Mouse (Mus musculus) MEL (cell line): Measurements from ENCODE around the gene Ccdc175. TPM values are rescaled to one million over a fixed set of nuclear protein-coding genes. Genes with fewer than 3 reads are reported as not detected.

Experiments
- DNase-seq: peaks from one replicate; pipeline ENCODE4 v3.0.0; 2011; ENCODE audit warnings: low read depth, low spot score
- H3K27ac ChIP-seq: 2 replicates; pipeline ENCODE4 v1.5.1; 2012; ENCODE audit warnings: low read depth, mild to moderate bottlenecking, control low read depth, low read length, moderate library complexity; ENCODE audit not compliant: control insufficient read depth
- H3K27me3 ChIP-seq, 2 experiments: fragments of 150-350 bp in 1 of 2; sonication (generic) in 1 of 2; 2 replicates each; pipeline ENCODE4 v1.6.1; 2012; ENCODE audit warnings: low read length in 2 of 2, mild to moderate bottlenecking in 2 of 2, improper control_type of control experiment in 1 of 2, moderate library complexity in 1 of 2; ENCODE audit not compliant: insufficient read depth in 2 of 2, control insufficient read depth in 1 of 2
- H3K36me3 ChIP-seq, 2 experiments: 2 replicates each; pipeline ENCODE4 v1.6.1; 2012 to 2014; ENCODE audit warnings: low read length in 2 of 2, improper control_type of control experiment in 1 of 2, inconsistent platforms in 1 of 2, mild to moderate bottlenecking in 1 of 2; ENCODE audit not compliant: insufficient read depth in 2 of 2, control insufficient read depth in 1 of 2
- H3K4me1 ChIP-seq, 2 experiments: fragments of 150-350 bp in 1 of 2; sonication (generic) in 1 of 2; 2 replicates each; pipeline ENCODE4 v1.6.1; 2012; ENCODE audit warnings: low read length in 2 of 2, improper control_type of control experiment in 1 of 2, mild to moderate bottlenecking in 1 of 2; ENCODE audit not compliant: insufficient read depth in 2 of 2, control insufficient read depth in 1 of 2
- H3K4me3 ChIP-seq, 2 experiments: fragments of 150-350 bp in 1 of 2; sonication (generic) in 1 of 2; 2 replicates each; pipeline ENCODE4 v1.5.1; 2012; ENCODE audit warnings: low read depth in 2 of 2, low read length in 2 of 2, mild to moderate bottlenecking in 2 of 2, moderate library complexity in 2 of 2, control low read depth in 1 of 2, improper control_type of control experiment in 1 of 2; ENCODE audit not compliant: control insufficient read depth in 1 of 2, insufficient read depth in 1 of 2
- H3K79me2 ChIP-seq: 2 replicates; pipeline ENCODE4 v1.6.1; 2012; ENCODE audit warnings: mild to moderate bottlenecking, low read length, moderate library complexity; ENCODE audit not compliant: control insufficient read depth, poor library complexity, insufficient read depth
- H3K9ac ChIP-seq: 2 replicates; pipeline ENCODE4 v1.6.1; 2012; ENCODE audit warnings: low read depth, mild to moderate bottlenecking, control low read depth, low read length, moderate library complexity; ENCODE audit not compliant: control insufficient read depth, poor library complexity, severe bottlenecking
- H3K9me3 ChIP-seq: fragments of 150-350 bp; sonication (generic); replicated peaks from 2 replicates; pipeline ENCODE4 v1.6.1; 2012; ENCODE audit warnings: mild to moderate bottlenecking, low read length, improper control_type of control experiment, moderate library complexity; ENCODE audit not compliant: insufficient read depth
- BHLHE40 ChIP-seq: IDR thresholded peaks from 2 replicates; pipeline ENCODE4 v1.6.1; 2012; ENCODE audit warnings: low read depth, mild to moderate bottlenecking, inconsistent platforms, low read length, improper control_type of control experiment, borderline replicate concordance
- CHD1 ChIP-seq: IDR thresholded peaks from 2 replicates; pipeline ENCODE4 v1.6.1; 2012; ENCODE audit warnings: low read depth, mild to moderate bottlenecking, inconsistent platforms, low read length, improper control_type of control experiment
- CTCF ChIP-seq, 3 experiments: IDR thresholded peaks in 2 of 3; conservative IDR thresholded peaks in 1 of 3; 2 replicates each; pipeline ENCODE4 v1.5.1; 2011 to 2012; ENCODE audit warnings: low read length in 3 of 3, low read depth in 2 of 3, mild to moderate bottlenecking in 2 of 3, improper control_type of control experiment in 1 of 3, inconsistent platforms in 1 of 3, mixed read lengths in 1 of 3, moderate library complexity in 1 of 3; ENCODE audit not compliant: control insufficient read depth in 1 of 3, insufficient read depth in 1 of 3, poor library complexity in 1 of 3, severe bottlenecking in 1 of 3
- EP300 ChIP-seq, 2 experiments: IDR thresholded peaks; 2 replicates each; pipeline ENCODE4 v1.6.1; 2011; ENCODE audit warnings: improper control_type of control experiment in 2 of 2, low read length in 2 of 2, low read depth in 1 of 2, mild to moderate bottlenecking in 1 of 2
- ETS1 ChIP-seq: IDR thresholded peaks from 2 replicates; pipeline ENCODE4 v1.6.1; 2012; ENCODE audit warnings: low read depth, mild to moderate bottlenecking, inconsistent platforms, low read length, improper control_type of control experiment, moderate library complexity
- HCFC1 ChIP-seq: IDR thresholded peaks from 2 replicates; pipeline ENCODE4 v1.6.1; 2012; ENCODE audit warnings: low read depth, mild to moderate bottlenecking, inconsistent platforms, low read length, improper control_type of control experiment, moderate library complexity
- JUND ChIP-seq: IDR thresholded peaks from 2 replicates; pipeline ENCODE4 v1.6.1; 2011; ENCODE audit warnings: low read depth, mild to moderate bottlenecking, improper control_type of control experiment, low read length
- KAT2A ChIP-seq: conservative IDR thresholded peaks from 2 replicates; pipeline ENCODE4 v1.6.1; 2012; ENCODE audit warnings: low read depth, low read length, improper control_type of control experiment, inconsistent platforms
- MAFK ChIP-seq: IDR thresholded peaks from 2 replicates; pipeline ENCODE4 v1.6.1; 2011; ENCODE audit warnings: low read depth, mild to moderate bottlenecking, low read length, improper control_type of control experiment, borderline replicate concordance
- MEF2A ChIP-seq: IDR thresholded peaks from 2 replicates; pipeline ENCODE4 v1.6.1; 2014; ENCODE audit warnings: low read depth, mild to moderate bottlenecking, inconsistent platforms, low read length, improper control_type of control experiment; ENCODE audit not compliant: poor library complexity, insufficient replicate concordance, severe bottlenecking; ENCODE audit errors: extremely low read depth
- MXI1 ChIP-seq: IDR thresholded peaks from 2 replicates; pipeline ENCODE4 v1.6.1; 2011; ENCODE audit warnings: mild to moderate bottlenecking, low read depth, low read length, improper control_type of control experiment
- MYB ChIP-seq: IDR thresholded peaks from 2 replicates; pipeline ENCODE4 v1.6.1; 2011; ENCODE audit warnings: mild to moderate bottlenecking, low read depth, low read length, improper control_type of control experiment
- MYC ChIP-seq: IDR thresholded peaks from 2 replicates; pipeline ENCODE4 v1.6.1; 2011; ENCODE audit warnings: low read depth, mild to moderate bottlenecking, low read length, improper control_type of control experiment, moderate library complexity
- NELFE ChIP-seq: IDR thresholded peaks from 2 replicates; pipeline ENCODE4 v1.6.1; 2011; ENCODE audit warnings: low read depth, low read length, improper control_type of control experiment
- POLR2A ChIP-seq, 2 experiments: IDR thresholded peaks; 2 replicates each; pipeline ENCODE4 v1.6.1; 2011 to 2012; ENCODE audit warnings: low read length in 2 of 2, mild to moderate bottlenecking in 2 of 2, control low read depth in 1 of 2, improper control_type of control experiment in 1 of 2, low read depth in 1 of 2, moderate library complexity in 1 of 2; ENCODE audit not compliant: control insufficient read depth in 1 of 2, insufficient read depth in 1 of 2, poor library complexity in 1 of 2
- SMC3 ChIP-seq: IDR thresholded peaks from 2 replicates; pipeline ENCODE4 v1.6.1; 2011; ENCODE audit warnings: low read depth, low read length, improper control_type of control experiment
- TBP ChIP-seq: IDR thresholded peaks from 2 replicates; pipeline ENCODE4 v1.8.0; 2011; ENCODE audit warnings: low read depth, low read length, improper control_type of control experiment
- TCF12 ChIP-seq: IDR thresholded peaks from 2 replicates; pipeline ENCODE4 v1.6.1; 2014; ENCODE audit warnings: low read depth, mild to moderate bottlenecking, inconsistent platforms, low read length, improper control_type of control experiment, moderate library complexity
- USF1 ChIP-seq: IDR thresholded peaks from 2 replicates; pipeline ENCODE4 v1.6.1; 2014; ENCODE audit warnings: low read depth, mild to moderate bottlenecking, inconsistent platforms, low read length, improper control_type of control experiment, moderate library complexity
- USF2 ChIP-seq, 2 experiments: IDR thresholded peaks; 2 replicates each; pipeline ENCODE4 v1.6.1; 2011 to 2012; ENCODE audit warnings: improper control_type of control experiment in 2 of 2, low read length in 2 of 2, borderline replicate concordance in 1 of 2, inconsistent platforms in 1 of 2, low read depth in 1 of 2, mild to moderate bottlenecking in 1 of 2; ENCODE audit not compliant: insufficient read depth in 1 of 2
- ZKSCAN1 ChIP-seq: IDR thresholded peaks from 2 replicates; pipeline ENCODE4 v1.6.1; 2012; ENCODE audit warnings: low read depth, mild to moderate bottlenecking, inconsistent platforms, low read length, improper control_type of control experiment, moderate library complexity
- ZMIZ1 ChIP-seq: IDR thresholded peaks from 2 replicates; pipeline ENCODE4 v1.6.1; 2012; ENCODE audit warnings: low read depth, mild to moderate bottlenecking, inconsistent platforms, low read length, improper control_type of control experiment, moderate library complexity
- polyA plus RNA-seq, 2 experiments: library from polyadenylated mRNA; stranded (reverse) in 1 of 2; unstranded in 1 of 2; fragments of >175 nt in 1 of 2; fragments of >200 nt in 1 of 2; gene quantifications; 2 replicates each; pipeline versions ENCODE4 v1.2.1 to v1.2.4; 2012; ENCODE audit warnings: low replicate concordance in 2 of 2, low read depth in 1 of 2; ENCODE audit not compliant: insufficient read length in 2 of 2, insufficient read depth in 1 of 2, missing spikeins in 1 of 2
- total RNA-seq: library from RNA; depleted of rRNA; stranded (reverse); fragments of 300-350 nt; gene quantifications from 2 replicates; pipeline ENCODE4 v1.2.3, GENCODE M21; 2012

Ccdc175 gene
- total and polyA plus RNA-seq, 3 experiments = not detected

DNA sequence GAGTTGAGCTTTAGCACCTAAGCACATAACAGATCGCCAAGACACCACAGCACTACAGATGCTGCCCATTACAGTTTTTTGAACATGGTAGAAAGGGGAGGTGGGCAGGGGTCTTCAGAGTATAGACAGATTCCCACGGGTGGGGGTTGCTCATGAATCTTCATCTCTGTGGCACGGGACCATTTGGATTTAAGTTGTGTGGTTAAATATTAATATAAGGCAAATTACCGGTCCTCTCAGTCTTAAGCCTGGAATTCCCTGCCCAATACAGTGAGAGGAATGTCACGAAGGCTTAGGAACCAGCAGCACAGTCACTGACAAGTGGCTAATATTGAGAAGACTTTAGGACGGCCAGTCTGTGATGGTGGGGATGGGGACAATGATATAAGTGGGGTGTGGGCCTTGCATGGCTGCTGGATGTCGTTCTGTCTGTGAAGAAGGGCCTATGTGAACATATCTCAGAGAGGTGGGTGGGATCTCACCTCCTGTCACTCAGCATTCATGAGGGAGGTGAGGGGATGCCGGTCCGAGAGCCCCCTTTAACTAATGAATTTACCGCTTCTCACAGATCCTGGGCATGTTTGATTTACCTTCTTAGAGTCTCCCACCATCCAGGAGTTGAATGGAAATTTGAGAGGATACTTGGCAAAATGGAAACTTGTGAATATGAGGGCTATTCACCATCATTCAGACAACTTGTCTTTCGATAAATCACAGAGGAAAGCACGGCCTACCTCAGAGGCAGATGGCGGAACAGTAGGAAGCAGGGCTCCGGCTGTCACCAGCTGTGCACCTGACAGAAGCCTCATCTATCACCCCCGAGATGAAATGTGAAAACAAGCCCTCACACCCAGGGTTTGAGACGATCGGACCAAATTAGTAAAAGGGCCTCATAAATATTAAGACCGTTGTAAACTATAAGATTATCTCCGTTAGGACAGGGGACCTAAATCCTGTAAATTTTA, 48.3 kb upstream of the Ccdc175 start:
- H3K79me2 ChIP-seq = no peaks in the 10 kb centered on the region
- H3K27me3 ChIP-seq = no peaks in the 10 kb centered on the region
- no peak for TF ChIP-seq MXI1
- TF ChIP-seq CHD1 = no peak
- TF ChIP-seq HCFC1 = no peak
- TF ChIP-seq TBP = no peak
- no peak for TF ChIP-seq USF1
- TF ChIP-seq, all 39 proteins: peak for 0
- no peak for DNase-seq
- Histone ChIP-seq H3K36me3 (no peaks in the 10 kb centered on the region), H3K27ac (no peak overlapping the region), H3K4me1 (no peaks in the 10 kb centered on the region), H3K4me3 (no peak overlapping the region), H3K9me3 (no peaks in the 10 kb centered on the region), H3K9ac (no peak overlapping the region)

DNA sequence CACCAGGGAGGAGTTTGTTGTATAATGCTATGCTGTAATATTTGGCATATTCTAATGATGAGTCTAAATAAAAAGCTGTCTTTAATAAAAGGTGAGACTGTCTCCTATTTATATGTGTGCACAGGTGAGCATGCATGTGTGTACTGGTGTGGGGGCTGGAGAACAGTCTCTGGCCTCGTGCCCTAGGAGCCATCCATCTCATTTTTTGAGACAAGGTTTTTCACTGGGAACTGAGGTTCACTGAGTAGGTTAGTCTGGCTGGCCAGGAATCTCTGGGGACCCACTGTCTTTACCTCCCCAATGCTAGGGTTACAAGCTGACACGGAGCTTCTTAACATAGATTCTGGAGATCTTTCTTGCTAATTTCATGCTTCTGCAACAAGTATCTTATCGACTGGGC, 47.3 kb upstream of the Ccdc175 start:
- no peak for TF ChIP-seq USF2 (IDR thresholded peaks at IDR 0.05; ENCODE audit: borderline replicate concordance in 1 of 2, insufficient read depth in 1 of 2, low read depth in 1 of 2, low read length in 2 of 2)
- TF ChIP-seq SMC3 = no peak
- TF ChIP-seq, all 39 proteins: peak for 0
- H3K27ac ChIP-seq = no peak overlapping the region
- H3K79me2 ChIP-seq = no peaks in the 10 kb centered on the region
- no peaks in the 10 kb centered on the region for H3K4me1 ChIP-seq
- H3K9me3 ChIP-seq = no peaks in the 10 kb centered on the region
- no peak overlapping the region for H3K4me3 ChIP-seq
- no peaks in the 10 kb centered on the region for H3K36me3 ChIP-seq
- no peaks in the 10 kb centered on the region for H3K27me3 ChIP-seq
- H3K9ac ChIP-seq = no peak overlapping the region
- no peak for DNase-seq

DNA sequence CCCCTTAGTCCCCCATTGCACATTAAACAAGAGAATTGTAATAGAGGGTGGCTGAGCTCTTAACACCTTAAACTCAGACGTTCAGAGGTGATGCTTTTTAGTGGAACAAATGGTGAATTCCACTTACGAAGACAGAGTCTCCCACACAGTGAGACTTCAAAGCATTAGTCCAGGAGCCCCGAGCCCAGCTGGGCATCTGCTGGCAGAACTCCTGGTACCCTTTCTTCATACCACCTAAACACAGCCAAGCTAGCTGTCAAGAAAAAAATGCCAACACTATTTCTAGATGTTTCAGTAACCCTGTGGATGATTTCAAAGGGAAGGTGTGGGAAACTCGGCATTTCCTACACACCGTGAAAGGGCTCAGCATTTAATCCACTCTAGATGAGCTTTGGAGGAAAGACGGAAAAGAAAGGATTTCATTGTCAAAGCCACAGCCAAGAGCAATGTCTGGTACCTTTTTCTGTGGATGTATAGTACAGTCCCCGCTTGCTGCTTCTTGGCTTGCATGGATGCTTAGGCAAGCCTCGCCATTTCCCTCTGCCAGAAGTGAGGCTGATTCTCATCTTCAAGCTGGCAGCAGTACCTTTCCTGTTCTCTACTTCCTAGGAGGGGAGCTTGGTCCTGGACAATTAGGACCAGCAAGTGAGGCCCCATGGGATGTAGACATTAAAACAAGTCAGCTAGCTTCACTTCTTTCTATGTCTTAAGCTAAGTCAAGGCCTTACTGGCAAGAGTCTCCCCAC, 44.8 kb upstream of the Ccdc175 start:
- Histone ChIP-seq H3K9me3 (no peaks in the 10 kb centered on the region), H3K4me1 (no peaks in the 10 kb centered on the region), H3K36me3 (no peaks in the 10 kb centered on the region), H3K79me2 (no peaks in the 10 kb centered on the region), H3K4me3 (no peak overlapping the region), H3K9ac (no peak overlapping the region), H3K27ac (no peak overlapping the region), H3K27me3 (no peaks in the 10 kb centered on the region; a peak in 1 of 4 replicates)
- no peak for DNase-seq
- TF ChIP-seq KAT2A (no peak), MAFK (no peak), ZMIZ1 (no peak), CHD1 (no peak), CTCF (IDR thresholded peaks at IDR 0.05 in 2 of 3, conservative IDR thresholded peaks at IDR 0.05 in 1 of 3; ENCODE audit: control insufficient read depth in 1 of 3, insufficient read depth in 1 of 3, low read depth in 2 of 3, low read length in 3 of 3, poor library complexity in 1 of 3, severe bottlenecking in 1 of 3) (no peak), NELFE (no peak), MYC (no peak), ETS1 (no peak), MYB (no peak), TCF12 (no peak), EP300 (IDR thresholded peaks at IDR 0.05; ENCODE audit: low read depth in 1 of 2, low read length in 2 of 2) (no peak), ZKSCAN1 (no peak), POLR2A (IDR thresholded peaks at IDR 0.05; ENCODE audit: control insufficient read depth in 1 of 2, insufficient read depth in 1 of 2, low read depth in 1 of 2, low read length in 2 of 2, poor library complexity in 1 of 2) (no peak), MEF2A (no peak), BHLHE40 (no peak), USF2 (IDR thresholded peaks at IDR 0.05; ENCODE audit: borderline replicate concordance in 1 of 2, insufficient read depth in 1 of 2, low read depth in 1 of 2, low read length in 2 of 2) (no peak), HCFC1 (no peak), JUND (no peak)
